Mouse (Mus musculus) embryonic facial prominence, embryonic 11.5 days (tissue): Measurements from ENCODE around the gene Nrf1. TPM values are rescaled to one million over a fixed set of nuclear protein-coding genes. Genes with fewer than 3 reads are reported as not detected.
A peak's percentile ranks its signal among the peaks of the same experiment; 100 is the strongest.

Source experiments
- ATAC-seq: fragments of 200-750 bp; cut with Nextera tagmentation; replicated peaks from 2 replicates; pipeline ENCODE4 v1.8.0; 2017; ENCODE audit warnings: low read depth; ENCODE audit not compliant: insufficient number of reproducible peaks, low FRiP score, low TSS enrichment
- DNase-seq: peaks from one replicate; pipeline ENCODE4 v3.0.0-alpha.2; 2015; ENCODE audit warnings: low spot score
- H3K27ac ChIP-seq: fragments of 300-500 bp; sonication (generic); replicated peaks from 2 replicates; pipeline ENCODE4 v1.5.1; 2014; ENCODE audit warnings: mild to moderate bottlenecking, low read depth, low read length, control low read depth
- H3K27me3 ChIP-seq: fragments of 300-500 bp; sonication (generic); 2 replicates; pipeline ENCODE4 v1.6.1; 2014; ENCODE audit warnings: mild to moderate bottlenecking, low read length, moderate library complexity, mixed read lengths; ENCODE audit not compliant: control insufficient read depth, insufficient read depth
- H3K36me3 ChIP-seq: fragments of 300-500 bp; sonication (generic); replicated peaks from 2 replicates; pipeline ENCODE4 v1.6.1; 2014; ENCODE audit warnings: low read depth, mild to moderate bottlenecking, low read length, moderate library complexity, mixed read lengths; ENCODE audit not compliant: control insufficient read depth, insufficient read depth
- H3K4me1 ChIP-seq: fragments of 300-500 bp; sonication (generic); 2 replicates; pipeline ENCODE4 v1.6.1; 2014; ENCODE audit warnings: low read length, mixed read lengths; ENCODE audit not compliant: control insufficient read depth, insufficient read depth
- H3K4me2 ChIP-seq: fragments of 300-500 bp; sonication (generic); 2 replicates; pipeline ENCODE4 v1.6.1; 2014; ENCODE audit warnings: low read depth, mild to moderate bottlenecking, control low read depth, low read length, moderate library complexity
- H3K4me3 ChIP-seq: fragments of 300-500 bp; sonication (generic); 2 replicates; pipeline ENCODE4 v1.5.1; 2014; ENCODE audit warnings: low read depth, low read length, control low read depth
- H3K9ac ChIP-seq: fragments of 300-500 bp; sonication (generic); replicated peaks from 2 replicates; pipeline ENCODE4 v1.6.1; 2014; ENCODE audit warnings: mild to moderate bottlenecking, control low read depth, low read length
- H3K9me3 ChIP-seq: fragments of 300-500 bp; sonication (generic); replicated peaks from 2 replicates; pipeline ENCODE4 v1.6.1; 2016; ENCODE audit warnings: mild to moderate bottlenecking, low read length, inconsistent platforms, mixed read lengths; ENCODE audit not compliant: control insufficient read depth
- whole genome bisulfite sequencing: fragments of 180-500 bp; shearing (Covaris S2); extraction: QIAGEN DNeasy Blood & Tissue Kit; methylation state at CpG from one replicate; pipeline ENCODE4 v1.1.7; 2014; 5-methylcytosine and 5-hydroxymethylcytosine counted together
- polyA plus RNA-seq: library from polyadenylated mRNA; unstranded; fragments of >200 nt; fragmentation: Nextera tagmentation; extraction: Ambion mirVana; gene quantifications from 2 replicates; pipeline ENCODE4 v1.2.1, GENCODE M21; 2014

The Nrf1 gene
- polyA plus RNA-seq, 1 experiment from 2014 or later: 80.1 TPM

DNA sequence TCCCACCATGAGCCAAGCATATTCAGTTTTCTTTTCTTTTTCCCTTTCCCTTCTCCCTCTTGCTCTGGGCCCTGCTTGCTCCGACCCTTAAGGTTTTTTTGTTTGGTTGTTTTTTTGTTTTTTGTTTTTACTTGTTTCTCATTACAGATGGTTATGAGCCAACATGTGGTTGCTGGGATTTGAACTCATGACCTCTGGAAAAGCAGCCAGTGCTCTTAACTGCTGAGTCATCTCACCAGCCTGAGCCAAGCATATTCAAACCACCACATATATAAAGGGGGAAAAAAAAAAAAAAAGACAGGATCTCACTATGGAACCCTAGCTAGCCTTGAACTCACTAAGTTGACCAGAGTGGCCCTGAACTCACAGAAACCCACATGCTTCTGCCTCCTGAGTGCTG, 26.5 kb upstream of the Nrf1 start:
- H3K9ac ChIP-seq: no peak overlapping the region

DNA sequence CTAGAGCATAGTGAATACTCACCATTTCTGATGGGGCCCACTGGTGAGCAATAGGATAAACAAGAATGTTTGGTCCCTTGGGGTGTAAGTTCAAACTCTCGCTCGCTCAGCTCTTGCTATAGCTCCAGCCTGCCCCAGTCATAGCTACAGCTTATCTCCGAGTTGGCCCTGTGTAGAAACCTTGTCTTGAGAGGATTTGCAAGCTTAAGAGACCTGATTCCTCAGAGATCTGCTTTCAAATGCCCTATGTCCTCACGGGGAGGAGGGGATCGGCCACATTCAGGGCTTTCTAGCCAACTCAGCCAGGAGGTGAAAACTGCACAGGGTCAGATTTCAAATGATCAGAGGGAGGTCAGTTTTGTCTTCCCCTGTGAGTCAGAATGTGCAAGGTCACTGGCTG, 26.1 kb upstream of the Nrf1 start:
- 48% methylated on average over 5 of the region's 5 CpGs for WGBS
- Histone ChIP-seq H3K27ac (no peak overlapping the region), H3K9ac (no peak overlapping the region), H3K4me1 (no peaks in the 10 kb centered on the region), H3K4me2 (no peak overlapping the region), H3K9me3 (no peaks in the 10 kb centered on the region), H3K4me3 (no peak overlapping the region), H3K36me3 (no peaks in the 10 kb centered on the region), H3K27me3 (no peaks in the 10 kb centered on the region)
- ATAC-seq (no peak), DNase-seq (no peak)

More for the DNA sequence above, 26.5 kb upstream of the Nrf1 start:
- 95% methylated on average over 1 of the region's 1 CpGs for WGBS
- H3K4me2 ChIP-seq: no peak overlapping the region
- H3K27me3 ChIP-seq: no peaks in the 10 kb centered on the region
- no peaks in the 10 kb centered on the region for H3K9me3 ChIP-seq
- H3K4me3 ChIP-seq: no peak overlapping the region
- no peak for DNase-seq
- no peaks in the 10 kb centered on the region for H3K36me3 ChIP-seq
- ATAC-seq: no peak
- H3K27ac ChIP-seq: no peak overlapping the region
- no peaks in the 10 kb centered on the region for H3K4me1 ChIP-seq

DNA sequence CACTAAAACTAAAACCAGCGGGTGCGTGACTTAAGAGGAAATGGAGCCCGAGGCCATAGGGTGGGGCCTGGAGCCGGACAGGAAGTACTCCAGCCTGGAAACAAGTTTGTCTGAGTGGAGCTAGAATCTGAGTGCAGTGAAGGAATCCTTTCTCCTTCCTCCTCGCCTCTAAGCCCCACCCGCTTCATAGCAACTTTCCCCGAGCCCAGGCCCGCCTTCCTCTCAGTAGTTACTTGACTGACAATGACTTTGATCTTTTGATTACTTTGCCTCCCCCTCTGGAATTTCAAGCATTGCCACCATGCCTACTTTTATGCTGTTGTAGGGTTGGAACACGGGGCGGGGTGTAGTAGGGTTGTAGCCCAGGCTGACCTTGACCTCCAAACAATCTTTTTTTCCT, 21.0 kb upstream of the Nrf1 start:
- no peaks in the 10 kb centered on the region for H3K27me3 ChIP-seq
- no peak overlapping the region for H3K9ac ChIP-seq
- no peak overlapping the region for H3K4me3 ChIP-seq
- no peak overlapping the region for H3K4me2 ChIP-seq
- H3K9me3 ChIP-seq: no peaks in the 10 kb centered on the region
- 39% methylated on average over 10 of the region's 10 CpGs for WGBS
- no peaks in the 10 kb centered on the region for H3K4me1 ChIP-seq
- ATAC-seq (no peak), DNase-seq (peak; percentile 60)
- no peak overlapping the region for H3K27ac ChIP-seq
- H3K36me3 ChIP-seq: no peaks in the 10 kb centered on the region

DNA sequence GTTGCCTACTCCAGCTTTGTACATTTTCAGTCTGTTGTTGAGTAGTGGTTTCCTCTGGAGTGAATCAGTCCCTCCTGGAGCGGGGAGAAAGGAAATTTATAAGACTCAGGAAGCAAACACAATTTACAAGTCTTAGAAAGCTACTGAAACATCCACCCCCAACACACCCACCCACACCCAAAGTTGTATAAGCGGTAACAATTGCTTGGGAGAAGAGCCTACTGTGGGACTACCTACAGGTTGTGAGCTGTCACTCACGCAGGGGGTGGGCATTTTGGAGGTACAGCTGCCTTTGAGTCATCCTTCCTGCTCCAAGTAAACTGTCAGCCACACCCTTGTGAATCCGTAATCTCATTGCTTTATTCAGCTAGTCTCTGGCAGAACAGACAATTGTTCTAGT, 19.4 kb upstream of the Nrf1 start:
- H3K4me1 ChIP-seq: no peaks in the 10 kb centered on the region
- H3K4me2 ChIP-seq: no peak overlapping the region
- DNase-seq (no peak), ATAC-seq (no peak)
- H3K27me3 ChIP-seq: no peaks in the 10 kb centered on the region
- no peaks in the 10 kb centered on the region for H3K9me3 ChIP-seq
- no peak overlapping the region for H3K27ac ChIP-seq
- H3K4me3 ChIP-seq: no peak overlapping the region
- WGBS: 91% methylated on average over 4 of the region's 4 CpGs
- H3K36me3 ChIP-seq: no peaks in the 10 kb centered on the region
- no peak overlapping the region for H3K9ac ChIP-seq

DNA sequence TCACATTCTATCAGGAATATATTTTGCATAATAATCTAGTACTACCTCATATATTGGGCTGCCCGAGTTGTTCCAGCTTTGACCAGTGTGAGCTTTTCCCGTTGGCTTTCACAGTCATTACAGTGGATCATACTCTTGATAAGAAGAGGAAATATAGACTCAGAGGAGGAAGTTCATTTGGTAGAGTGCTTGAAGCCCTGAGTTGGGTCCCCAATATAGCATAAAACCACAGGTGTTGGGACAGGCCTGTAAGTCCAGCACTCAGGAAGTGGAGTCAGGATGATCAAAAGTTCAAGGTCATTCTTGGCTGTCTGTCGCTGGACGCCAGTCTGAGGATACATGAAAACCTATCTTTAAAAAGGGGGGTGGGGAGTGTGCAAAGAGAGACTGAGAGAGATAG, 12.7 kb upstream of the Nrf1 start:
- Histone ChIP-seq H3K4me3 (no peak overlapping the region), H3K36me3 (no peaks in the 10 kb centered on the region), H3K27ac (no peak overlapping the region), H3K9ac (no peak overlapping the region), H3K9me3 (no peaks in the 10 kb centered on the region), H3K4me1 (no peaks in the 10 kb centered on the region), H3K4me2 (no peak overlapping the region), H3K27me3 (no peaks in the 10 kb centered on the region)
- DNase-seq (no peak), ATAC-seq (no peak)
- WGBS: 95% methylated on average over 4 of the region's 4 CpGs

- no peaks in the 10 kb centered on the region for H3K36me3 ChIP-seq
- no peaks in the 10 kb centered on the region for H3K27me3 ChIP-seq
- ATAC-seq (no peak), DNase-seq (no peak)
- no peak overlapping the region for H3K4me3 ChIP-seq
- H3K9ac ChIP-seq: no peak overlapping the region
- H3K4me1 ChIP-seq: no peaks in the 10 kb centered on the region
- no peaks in the 10 kb centered on the region for H3K9me3 ChIP-seq
- no peak overlapping the region for H3K4me2 ChIP-seq
- no peak overlapping the region for H3K27ac ChIP-seq
- WGBS: 42% methylated on average over 1 of the region's 1 CpGs
Observed at GRCm38 (mm10) chr6:30041498-30041897, 6.3 kb upstream of the Nrf1 start.

DNA sequence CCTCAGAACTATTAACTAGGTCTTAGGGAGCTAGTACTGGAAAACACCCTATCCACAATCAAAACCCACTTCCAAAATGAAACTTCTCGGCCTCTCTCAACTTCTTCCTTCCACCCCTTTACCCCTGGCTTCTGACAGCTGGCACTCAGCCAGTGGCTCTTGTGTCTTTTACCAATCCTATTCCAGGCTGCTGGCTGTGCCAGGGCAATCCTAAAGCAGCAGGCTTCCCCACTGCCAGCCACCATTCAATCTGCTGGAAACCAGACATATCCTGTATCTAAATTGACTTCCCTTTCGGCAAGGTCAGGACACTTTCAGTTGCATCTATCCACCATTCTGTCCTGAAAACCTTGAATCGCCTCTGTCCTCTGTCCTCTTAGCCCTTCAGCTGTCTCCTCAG, 5.3 kb upstream of the Nrf1 start:
- no peak overlapping the region for H3K4me3 ChIP-seq
- H3K27ac ChIP-seq: no peak overlapping the region
- no peaks in the 10 kb centered on the region for H3K36me3 ChIP-seq
- H3K9ac ChIP-seq: no peak overlapping the region
- no peaks in the 10 kb centered on the region for H3K27me3 ChIP-seq
- H3K9me3 ChIP-seq: no peaks in the 10 kb centered on the region
- H3K4me1 ChIP-seq: no peaks in the 10 kb centered on the region
- whole genome bisulfite sequencing: 80% methylated on average over 3 of the region's 3 CpGs
- H3K4me2 ChIP-seq: no peak overlapping the region
- ATAC-seq (no peak), DNase-seq (no peak)

DNA sequence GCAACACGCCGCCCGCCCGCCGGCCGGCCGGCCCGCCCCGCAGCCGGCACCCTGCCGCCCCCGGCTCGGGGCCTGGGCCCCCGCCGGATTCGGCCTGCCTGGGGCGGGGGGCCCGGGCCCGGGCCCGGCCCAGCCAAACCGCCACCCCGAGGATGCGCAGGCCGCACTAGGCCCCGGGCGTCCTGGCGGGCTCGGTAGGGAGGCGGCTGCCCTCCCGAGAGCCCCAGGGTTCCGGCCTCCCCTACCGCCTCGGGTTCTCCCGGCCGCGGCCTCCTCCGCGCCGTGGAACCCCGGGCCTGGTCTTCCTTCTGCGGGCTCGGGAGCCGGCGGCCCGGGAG, 344 bp downstream of the Nrf1 start:
- peak overlapping the region; percentile 90 for H3K9ac ChIP-seq
- under 1% methylated on average over 20 of the region's 45 CpGs for WGBS
- H3K36me3 ChIP-seq: no peaks in the 10 kb centered on the region
- peak overlapping the region; percentile 22; the same call in 1 of the 2 replicates for H3K4me2 ChIP-seq
- H3K4me3 ChIP-seq: peak overlapping the region; percentile 82
- H3K4me1 ChIP-seq: no peaks in the 10 kb centered on the region
- peak; percentile 77; the same call in 1 of the 2 replicates for ATAC-seq
- H3K27ac ChIP-seq: peak overlapping the region; percentile 99
- H3K27me3 ChIP-seq: no peaks in the 10 kb centered on the region
- no peaks in the 10 kb centered on the region for H3K9me3 ChIP-seq
- no peak for DNase-seq
